Mouse (Mus musculus) G1E-ER4 (cell line): Measurements from ENCODE around the gene Sult2a3. TPM values are rescaled to one million over a fixed set of nuclear protein-coding genes. Genes with fewer than 3 reads are reported as not detected.

Experiments used
- GATA1 ChIP-seq: IDR thresholded peaks from one replicate; pipeline ENCODE4 v1.8.0; 2012; ENCODE audit warnings: low read length, inconsistent platforms
- polyA plus RNA-seq: library from polyadenylated mRNA; stranded (reverse); fragments of >175 nt; gene quantifications from 2 replicates; pipeline ENCODE4 v1.2.3, GENCODE M21; 2012

Sult2a3 gene
- not detected in 2 replicates for polyA plus RNA-seq

DNA sequence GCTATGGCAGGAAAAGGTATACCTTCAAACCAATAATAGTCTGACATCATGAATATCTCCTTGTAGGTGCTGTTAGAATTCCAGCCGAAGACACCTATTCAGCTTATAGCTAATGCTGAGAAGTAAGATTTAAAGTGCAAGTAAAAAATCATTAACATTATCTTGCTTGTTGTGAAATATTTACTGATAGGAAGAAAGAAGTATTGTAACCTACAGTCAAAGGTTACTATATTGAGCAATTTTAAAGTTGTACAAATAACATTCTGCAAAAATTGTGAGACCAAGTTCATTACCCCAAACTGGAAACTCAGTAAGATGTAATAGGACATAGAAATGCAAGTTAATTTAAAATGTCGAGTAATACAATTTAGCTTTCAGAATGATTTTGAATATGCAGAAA, at the start of gene Sult2a3:
Sult2a3 (minus strand) TSS at position 101 of the 400 bp plus-strand sequence.
- no peak for TF ChIP-seq GATA1

DNA sequence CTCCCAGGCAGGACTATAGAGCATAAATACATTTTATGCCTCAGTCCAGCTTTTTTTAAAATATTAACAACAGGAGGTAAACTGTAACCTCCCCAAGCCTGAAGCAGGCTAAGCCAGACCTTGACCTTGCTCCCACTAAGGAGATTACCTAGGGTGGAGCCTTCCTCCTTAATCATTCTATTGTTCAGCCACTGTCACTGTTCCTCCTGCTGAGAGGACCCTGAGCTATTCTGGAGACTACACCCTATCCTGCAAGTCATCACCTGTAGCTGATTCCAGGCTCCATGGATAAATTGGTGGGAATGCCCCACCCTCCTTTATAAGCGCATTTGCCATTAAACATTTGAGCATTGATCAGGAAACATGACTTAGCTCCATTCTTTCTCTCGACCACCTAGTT, 2.4 kb downstream of the Sult2a3 start:
- TF ChIP-seq GATA1, result no peak

DNA sequence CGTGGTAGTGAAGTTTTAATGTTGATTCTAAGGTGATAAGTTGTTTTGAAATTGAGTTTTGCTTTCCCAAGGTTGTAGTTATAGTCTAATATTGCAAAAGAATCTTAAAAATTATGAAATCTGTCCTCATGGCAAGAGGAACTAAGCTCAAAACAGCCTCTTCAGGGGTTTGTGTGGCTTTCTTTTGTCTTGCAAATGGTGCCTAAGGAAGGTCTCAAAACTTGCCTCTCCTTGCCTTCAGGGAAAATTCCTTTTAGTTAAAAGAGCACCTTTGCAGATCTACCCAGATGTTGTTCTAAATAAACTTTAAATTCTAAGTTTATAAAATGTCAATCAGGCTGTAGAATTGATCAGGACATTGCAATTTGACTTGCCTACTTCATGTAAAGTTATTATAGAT, 6.1 kb downstream of the Sult2a3 start:
- no peak for TF ChIP-seq GATA1

Other genes starting within 250 kb of the Sult2a3 start
- not detected in 2 replicates for gene Sult2a4, start 133.4 kb downstream of the Sult2a3 start, polyA plus RNA-seq
- not detected in 2 replicates for gene Sult2a6, start 131.8 kb upstream of the Sult2a3 start, polyA plus RNA-seq
- not detected in 2 replicates for gene Obox8, start 210.5 kb upstream of the Sult2a3 start, polyA plus RNA-seq